Mouse (Mus musculus): Measurements from ENCODE around the gene Igsf3. TPM values are rescaled to one million over a fixed set of nuclear protein-coding genes. Genes with fewer than 3 reads are reported as not detected.

Gene Igsf3
- total and polyA plus RNA-seq, 3 experiments: not detected

DNA sequence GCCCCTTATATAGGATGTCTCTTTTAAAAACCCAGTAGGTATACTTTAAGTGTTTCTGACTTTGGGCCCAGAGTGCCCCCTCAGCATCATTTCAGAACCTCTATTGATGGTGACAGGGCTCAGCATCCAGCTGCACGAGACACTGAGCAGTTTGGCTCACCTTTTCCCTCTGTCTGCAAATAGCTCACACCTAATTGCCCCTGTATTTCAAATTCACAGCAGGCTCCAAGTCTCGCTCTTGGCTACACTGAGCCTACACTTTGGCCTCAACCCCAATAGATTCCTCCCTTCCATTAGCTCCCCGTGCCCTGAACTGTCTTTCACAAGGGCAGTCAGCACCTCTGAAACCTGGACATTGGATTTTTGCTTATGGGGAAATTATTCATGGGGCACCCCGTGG lies 26.5 kb upstream of the Igsf3 start:
- H3K9ac ChIP-seq (ENCODE audit: control insufficient read depth, low read depth, low read length, poor library complexity, severe bottlenecking): no peak overlapping the region
- H3K4me3 ChIP-seq (ENCODE audit: control insufficient read depth in 1 of 2, insufficient read depth in 1 of 2, low read depth in 2 of 2, low read length in 2 of 2): no peak overlapping the region
- no peaks in the 10 kb centered on the region for H3K36me3 ChIP-seq (ENCODE audit: control insufficient read depth in 1 of 2, insufficient read depth in 2 of 2, low read length in 2 of 2)
- no peaks in the 10 kb centered on the region for H3K79me2 ChIP-seq (ENCODE audit: control insufficient read depth, insufficient read depth, low read length, poor library complexity)
- no peaks in the 10 kb centered on the region for H3K27me3 ChIP-seq (ENCODE audit: control insufficient read depth in 1 of 2, insufficient read depth in 2 of 2, low read length in 2 of 2)
- no peak overlapping the region for H3K27ac ChIP-seq (ENCODE audit: control insufficient read depth, low read depth, low read length)
- H3K4me1 ChIP-seq (ENCODE audit: control insufficient read depth in 1 of 2, insufficient read depth in 2 of 2, low read length in 2 of 2): no peaks in the 10 kb centered on the region
- TF ChIP-seq MEF2A (IDR thresholded peaks at IDR 0.05; ENCODE audit: extremely low read depth, insufficient replicate concordance, low read depth, low read length, poor library complexity, severe bottlenecking) (no peak), SMC3 (IDR thresholded peaks at IDR 0.05; ENCODE audit: low read depth, low read length) (no peak), UBTF (IDR thresholded peaks at IDR 0.05; ENCODE audit: borderline replicate concordance, insufficient read depth, low read depth, low read length) (no peak), NELFE (IDR thresholded peaks at IDR 0.05; ENCODE audit: low read depth, low read length) (no peak), MAZ (IDR thresholded peaks at IDR 0.05; ENCODE audit: low read depth, low read length) (no peak), TAL1 (IDR thresholded peaks at IDR 0.05; ENCODE audit: low read length) (no peak), TBP (IDR thresholded peaks at IDR 0.05; ENCODE audit: low read depth, low read length) (no peak), USF1 (IDR thresholded peaks at IDR 0.05; ENCODE audit: low read depth, low read length) (no peak), GABPA (IDR thresholded peaks at IDR 0.05; ENCODE audit: low read depth, low read length) (no peak), ZC3H11A (IDR thresholded peaks at IDR 0.05; ENCODE audit: low read depth, low read length) (no peak), NRF1 (IDR thresholded peaks at IDR 0.05; ENCODE audit: insufficient read depth, low read depth, low read length, poor library complexity, severe bottlenecking) (no peak), E2F4 (IDR thresholded peaks at IDR 0.05; ENCODE audit: borderline replicate concordance, low read depth, low read length) (no peak), HCFC1 (IDR thresholded peaks at IDR 0.05; ENCODE audit: low read depth, low read length) (no peak), CHD2 (IDR thresholded peaks at IDR 0.05; ENCODE audit: low read length) (no peak)
- no peak for DNase-seq (ENCODE audit: low read depth, low spot score)
- H3K9me3 ChIP-seq (replicated peaks; ENCODE audit: insufficient read depth, low read length): no peaks in the 10 kb centered on the region

DNA sequence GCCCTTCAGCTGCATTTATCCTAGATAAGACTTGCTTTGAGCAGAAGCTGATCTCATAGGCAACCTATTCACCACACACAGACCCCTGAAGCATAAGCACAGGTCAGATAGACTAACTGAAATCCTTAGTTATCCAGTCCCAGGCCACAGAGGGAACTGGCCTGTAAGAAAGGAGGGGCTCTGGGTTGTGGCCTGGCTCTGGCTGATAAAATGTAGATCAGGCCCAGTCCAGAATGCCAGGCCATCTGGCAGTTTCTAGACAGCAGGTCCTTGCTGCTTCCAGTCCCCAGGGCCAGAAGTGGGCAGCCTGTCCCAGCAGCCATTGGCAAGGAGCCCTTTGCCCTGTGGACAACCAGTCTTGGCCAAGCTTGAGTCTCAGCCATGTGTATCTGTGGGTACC lies 22.4 kb upstream of the Igsf3 start:
- DNase-seq (ENCODE audit: low read depth, low spot score): no peak
- Histone ChIP-seq H3K27ac (ENCODE audit: control insufficient read depth, low read depth, low read length) (no peak overlapping the region), H3K79me2 (ENCODE audit: control insufficient read depth, insufficient read depth, low read length, poor library complexity) (no peaks in the 10 kb centered on the region), H3K27me3 (ENCODE audit: control insufficient read depth in 1 of 2, insufficient read depth in 2 of 2, low read length in 2 of 2) (no peaks in the 10 kb centered on the region), H3K4me3 (ENCODE audit: control insufficient read depth in 1 of 2, insufficient read depth in 1 of 2, low read depth in 2 of 2, low read length in 2 of 2) (no peak overlapping the region), H3K9ac (ENCODE audit: control insufficient read depth, low read depth, low read length, poor library complexity, severe bottlenecking) (no peak overlapping the region), H3K36me3 (ENCODE audit: control insufficient read depth in 1 of 2, insufficient read depth in 2 of 2, low read length in 2 of 2) (no peaks in the 10 kb centered on the region), H3K4me1 (ENCODE audit: control insufficient read depth in 1 of 2, insufficient read depth in 2 of 2, low read length in 2 of 2) (no peaks in the 10 kb centered on the region), H3K9me3 (replicated peaks; ENCODE audit: insufficient read depth, low read length) (no peaks in the 10 kb centered on the region)
- TF ChIP-seq MEF2A (IDR thresholded peaks at IDR 0.05; ENCODE audit: extremely low read depth, insufficient replicate concordance, low read depth, low read length, poor library complexity, severe bottlenecking) (no peak), E2F4 (IDR thresholded peaks at IDR 0.05; ENCODE audit: borderline replicate concordance, low read depth, low read length) (no peak), RCOR1 (IDR thresholded peaks at IDR 0.05; ENCODE audit: low read depth, low read length) (no peak), SMC3 (IDR thresholded peaks at IDR 0.05; ENCODE audit: low read depth, low read length) (no peak), RAD21 (IDR thresholded peaks at IDR 0.05; ENCODE audit: low read depth, low read length) (no peak), POLR2AphosphoS2 (IDR thresholded peaks at IDR 0.05; ENCODE audit: low read length) (no peak), ZMIZ1 (IDR thresholded peaks at IDR 0.05; ENCODE audit: low read depth, low read length) (no peak), MAX (IDR thresholded peaks at IDR 0.05; ENCODE audit: low read length) (no peak), CHD1 (IDR thresholded peaks at IDR 0.05; ENCODE audit: low read depth, low read length) (no peak), CTCF (IDR thresholded peaks at IDR 0.05 in 2 of 3, conservative IDR thresholded peaks at IDR 0.05 in 1 of 3; ENCODE audit: control insufficient read depth in 1 of 3, insufficient read depth in 1 of 3, low read depth in 2 of 3, low read length in 3 of 3, poor library complexity in 1 of 3, severe bottlenecking in 1 of 3) (no peak), USF2 (IDR thresholded peaks at IDR 0.05; ENCODE audit: borderline replicate concordance in 1 of 2, insufficient read depth in 1 of 2, low read depth in 1 of 2, low read length in 2 of 2) (no peak), GABPA (IDR thresholded peaks at IDR 0.05; ENCODE audit: low read depth, low read length) (no peak), MAZ (IDR thresholded peaks at IDR 0.05; ENCODE audit: low read depth, low read length) (no peak), NRF1 (IDR thresholded peaks at IDR 0.05; ENCODE audit: insufficient read depth, low read depth, low read length, poor library complexity, severe bottlenecking) (no peak)
